Mouse (Mus musculus) olfactory bulb, adult 2 months (tissue): ENCODE data around the gene Pla2g6.

Experiments used
- CTCF ChIP-seq: fragments of 200-500 bp; IDR thresholded peaks from 2 replicates; pipeline ENCODE4 v1.5.1; 2012; ENCODE audit warnings: low read depth, mild to moderate bottlenecking, low read length, moderate library complexity; ENCODE audit not compliant: insufficient read depth
- POLR2A ChIP-seq: fragments of 200-500 bp; IDR thresholded peaks from 2 replicates; pipeline ENCODE4 v1.6.1; 2012; ENCODE audit warnings: mild to moderate bottlenecking, low read depth, low read length, moderate library complexity; ENCODE audit not compliant: insufficient read depth

GRCm38 (mm10) chr15:79303725-79304124 is 24.5 kb downstream of the Pla2g6 start:
- TF ChIP-seq CTCF (no peak), POLR2A (no peak)
